Mouse (Mus musculus): ENCODE measurements around the gene Atcay.

GRCm38 (mm10) chr10:81173132-81173531 lies 57.5 kb downstream of the Atcay start:
- TF ChIP-seq CTCF (conservative IDR thresholded peaks at IDR 0.05; ENCODE audit: low read length) (peak; percentile 44), NANOG (IDR thresholded peaks at IDR 0.05; ENCODE audit: borderline replicate concordance, low read length) (no peak), POU5F1 (IDR thresholded peaks at IDR 0.05; ENCODE audit: borderline replicate concordance, low read length) (no peak)

All from E14TG2a.4 (cell line).